21 mouse cellular contexts compared by ENCODE assay signal in genomic region chr6:83207361-83208049, GRCm38 (mm10). TPM values are rescaled to one million over a fixed set of nuclear protein-coding genes. Genes with fewer than 3 reads are reported as not detected.
"Had no signal": no experiment of that assay in that cellular context is flagged by ENCODE, and none has a peak within 500 bp of the region (broad histone marks: within the 10 kb centered on the region; RNA-seq: fewer than 3 reads in every experiment).

No protein-coding gene starts in this region.

- H3K36me3 ChIP-seq: limb, embryonic 12.5 days; limb, embryonic 15.5 days; liver, embryonic 15.5 days; lung, embryonic 15.5 days; neural tube, embryonic 13.5 days had no signal

- H3K4me2 ChIP-seq: limb, embryonic 12.5 days; limb, embryonic 15.5 days; liver, embryonic 11.5 days; liver, embryonic 15.5 days; lung, embryonic 15.5 days; midbrain, embryonic 11.5 days; neural tube, embryonic 13.5 days had no signal

- H3K27me3 ChIP-seq: limb, embryonic 12.5 days; limb, embryonic 15.5 days; lung, embryonic 15.5 days; neural tube, embryonic 13.5 days had no signal

- H3K27ac ChIP-seq: kidney, postnatal 0 days; limb, embryonic 12.5 days; limb, embryonic 15.5 days; liver, embryonic 15.5 days; lung, embryonic 15.5 days; neural tube, embryonic 13.5 days had no signal

- H3K9me3 ChIP-seq: limb, embryonic 12.5 days; limb, embryonic 15.5 days; liver, embryonic 15.5 days; lung, embryonic 15.5 days; neural tube, embryonic 13.5 days had no signal

- H3K4me3 ChIP-seq: limb, embryonic 12.5 days; limb, embryonic 15.5 days; liver, embryonic 15.5 days; lung, embryonic 15.5 days; megakaryocyte, embryonic 14.5 days; neural tube, embryonic 13.5 days had no signal

- H3K9ac ChIP-seq: limb, embryonic 12.5 days; limb, embryonic 15.5 days; liver, embryonic 15.5 days; lung, embryonic 15.5 days; neural tube, embryonic 13.5 days had no signal

- DNase-seq: kidney, adult 2 months; kidney, postnatal 25 days; left cerebral cortex, postnatal 4 days; lung, adult 18-20 months; lung, postnatal 10 days; lung, postnatal 36 days; midbrain, embryonic 14.5 days; retina, postnatal 1 day; right cerebral cortex, postnatal 25 days; thymus, postnatal 36 days had no signal

- H3K4me1 ChIP-seq: limb, embryonic 15.5 days; liver, embryonic 15.5 days had no signal

RNA-seq across cellular contexts. Expression of gene Slc4a5, which starts 12.1 kb away (rescaled TPM):
- total RNA-seq: neutrophil, adult 5-6 weeks had no signal
- polyA plus RNA-seq: urinary bladder, adult 2 months had no signal

RNA-seq across cellular contexts. Expression of gene 1700003E16Rik, which starts 51.3 kb away (rescaled TPM):
- total RNA-seq: neutrophil, adult 5-6 weeks had no signal

RNA-seq across cellular contexts. Expression of gene Wdr54, which starts 51.3 kb away (rescaled TPM):
- total RNA-seq: neutrophil, adult 5-6 weeks had no signal
